Mouse (Mus musculus) embryonic facial prominence, embryonic 14.5 days (tissue): ENCODE measurements around the gene Zc2hc1b. TPM values are rescaled to one million over a fixed set of nuclear protein-coding genes. Genes with fewer than 3 reads are reported as not detected.
A peak's percentile ranks its signal among the peaks of the same experiment; 100 is the strongest.

Experiments used
- ATAC-seq: fragments of 200-750 bp; cut with Nextera tagmentation; 2 replicates; pipeline ENCODE4 v1.8.0; 2017; ENCODE audit warnings: low read depth, moderate number of reproducible peaks, moderate TSS enrichment
- DNase-seq: peaks from one replicate; pipeline ENCODE4 v3.0.0-alpha.2; 2015; ENCODE audit warnings: low spot score
- H3K27ac ChIP-seq: fragments of 300-500 bp; sonication (generic); replicated peaks from 2 replicates; pipeline ENCODE4 v1.5.1; 2014; ENCODE audit warnings: low read depth, mild to moderate bottlenecking, low read length, moderate library complexity
- H3K27me3 ChIP-seq: fragments of 300-500 bp; sonication (generic); replicated peaks from 2 replicates; pipeline ENCODE4 v1.6.1; 2014; ENCODE audit warnings: low read length; ENCODE audit not compliant: control insufficient read depth, insufficient read depth
- H3K36me3 ChIP-seq: fragments of 300-500 bp; sonication (generic); 2 replicates; pipeline ENCODE4 v1.6.1; 2014; ENCODE audit warnings: low read length, mixed read lengths; ENCODE audit not compliant: control insufficient read depth, insufficient read depth
- H3K4me1 ChIP-seq: fragments of 300-500 bp; sonication (generic); 2 replicates; pipeline ENCODE4 v1.6.1; 2014; ENCODE audit warnings: antibody characterized with exemption, low read length; ENCODE audit not compliant: control insufficient read depth, insufficient read depth
- H3K4me2 ChIP-seq: fragments of 300-500 bp; sonication (generic); 2 replicates; pipeline ENCODE4 v1.6.1; 2014; ENCODE audit warnings: low read depth, mild to moderate bottlenecking, low read length, moderate library complexity, mixed read lengths
- H3K4me3 ChIP-seq: fragments of 300-500 bp; sonication (generic); 2 replicates; pipeline ENCODE4 v1.5.1; 2014; ENCODE audit warnings: low read depth, mild to moderate bottlenecking, low read length
- H3K9ac ChIP-seq: fragments of 300-500 bp; sonication (generic); 2 replicates; pipeline ENCODE4 v1.6.1; 2014; ENCODE audit warnings: low read depth, mild to moderate bottlenecking, low read length, moderate library complexity, mixed read lengths
- H3K9me3 ChIP-seq: fragments of 300-500 bp; sonication (generic); 2 replicates; pipeline ENCODE4 v1.6.1; 2016; ENCODE audit warnings: low read length; ENCODE audit not compliant: control insufficient read depth
- WGBS: fragments of 180-500 bp; shearing (Covaris S2); extraction: QIAGEN DNeasy Blood & Tissue Kit; methylation state at CpG from one replicate; pipeline ENCODE4 v1.1.7; 2014; 5-methylcytosine and 5-hydroxymethylcytosine counted together
- polyA plus RNA-seq: library from polyadenylated mRNA; unstranded; fragments of >200 nt; fragmentation: Nextera tagmentation; extraction: Ambion mirVana; gene quantifications from 2 replicates; pipeline ENCODE4 v1.2.1, GENCODE M21; 2014

Gene Zc2hc1b
- polyA plus RNA-seq, 1 experiment from 2014 or later = not detected

DNA sequence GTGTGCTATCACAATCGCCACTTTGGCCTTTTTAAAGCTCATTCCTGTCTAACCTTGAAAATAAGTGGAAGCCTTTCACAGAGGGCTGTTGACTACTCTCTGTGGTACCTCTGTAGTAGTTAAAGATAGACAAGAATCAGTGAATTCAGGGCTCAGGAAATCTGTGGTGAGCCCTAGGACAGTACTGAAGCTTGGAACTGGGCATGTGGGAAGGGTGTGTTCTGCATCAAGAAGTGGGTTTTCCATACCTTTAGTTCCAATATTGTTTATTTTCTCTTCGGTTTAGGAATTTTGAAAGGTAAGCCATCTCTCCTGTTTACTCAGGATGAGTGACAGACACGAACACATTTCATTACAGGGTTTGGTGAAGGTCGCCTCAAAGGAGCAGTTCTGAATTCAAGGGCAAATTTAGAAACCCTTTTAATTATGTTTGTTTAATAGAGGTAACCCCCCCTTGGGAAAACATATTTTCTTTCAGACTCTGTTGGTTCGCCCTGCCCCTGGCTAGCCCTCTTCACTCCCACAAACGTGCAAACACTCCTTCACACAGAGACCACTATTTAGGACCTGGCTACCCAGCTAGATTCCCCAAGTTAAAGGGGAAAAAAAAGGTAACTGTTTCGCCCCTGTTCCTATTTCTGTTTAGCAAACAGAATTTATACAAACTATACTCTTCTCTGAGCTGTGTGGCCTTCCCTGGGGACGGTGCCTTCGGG is 70.8 kb downstream of the Zc2hc1b start:
- H3K27ac ChIP-seq = peak overlapping the region; percentile 70

DNA sequence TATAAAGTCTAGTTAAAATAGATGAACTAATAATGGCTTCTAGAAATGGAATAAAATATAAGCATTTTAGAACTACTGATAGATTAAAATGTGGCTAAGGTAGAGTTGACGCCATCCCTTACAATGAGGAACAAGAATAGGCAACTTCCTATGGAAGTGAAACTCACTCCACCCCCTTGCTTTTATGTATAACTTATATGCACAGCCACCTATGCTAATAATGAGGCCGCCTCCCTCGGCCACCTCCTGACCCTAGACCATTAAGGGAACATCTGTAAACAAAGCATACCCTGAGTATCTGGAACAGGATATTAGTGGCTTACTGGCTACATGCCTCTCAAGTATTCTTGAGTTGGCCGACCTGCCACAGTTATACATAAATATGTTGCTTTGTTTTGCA is 74.0 kb downstream of the Zc2hc1b start:
- Histone ChIP-seq H3K4me1 (peaks cover 2% of the 10 kb centered on the region; the same call in 1 of the 2 replicates), H3K9me3 (no peaks in the 10 kb centered on the region), H3K4me2 (no peak overlapping the region), H3K9ac (no peak overlapping the region), H3K4me3 (no peak overlapping the region), H3K27me3 (no peaks in the 10 kb centered on the region), H3K27ac (no peak overlapping the region), H3K36me3 (no peaks in the 10 kb centered on the region)
- no peak for ATAC-seq
- WGBS = 78% methylated on average over 4 of the region's 4 CpGs
- no peak for DNase-seq

More for the DNA sequence above, 70.8 kb downstream of the Zc2hc1b start:
- DNase-seq (peak; percentile 40), ATAC-seq (peak; percentile 62; the same call in 1 of the 2 replicates)
- Histone ChIP-seq H3K4me2 (no peak overlapping the region), H3K36me3 (peaks cover 11% of the 10 kb centered on the region; the same call in 1 of the 2 replicates), H3K9me3 (no peaks in the 10 kb centered on the region), H3K4me3 (no peak overlapping the region), H3K27me3 (no peaks in the 10 kb centered on the region), H3K9ac (no peak overlapping the region), H3K4me1 (peaks cover 2% of the 10 kb centered on the region; the same call in 1 of the 2 replicates)
- 54% methylated on average over 9 of the region's 9 CpGs for WGBS

DNA sequence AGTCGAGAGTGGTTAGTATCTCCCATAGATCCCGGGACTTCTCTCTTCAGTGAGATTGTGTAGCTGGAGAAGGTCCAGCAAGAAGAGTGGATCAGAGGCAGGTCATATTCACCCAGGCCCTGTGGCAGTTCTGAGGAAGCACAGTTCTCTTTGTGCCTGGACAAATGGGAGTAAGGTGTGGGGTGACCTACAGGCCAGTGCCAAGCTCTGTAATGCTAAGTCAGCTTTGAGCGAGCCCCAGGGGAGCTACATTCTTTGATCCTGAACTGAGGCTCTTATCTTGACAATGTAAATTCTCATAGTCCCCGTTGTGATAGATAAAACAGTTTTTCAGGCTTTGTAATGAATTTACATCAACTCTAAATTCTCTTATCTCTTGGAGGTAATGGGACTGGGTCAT is 75.5 kb downstream of the Zc2hc1b start:
- Histone ChIP-seq H3K9ac (no peak overlapping the region), H3K4me2 (no peak overlapping the region)
- 68% methylated on average over 4 of the region's 4 CpGs for WGBS

DNA sequence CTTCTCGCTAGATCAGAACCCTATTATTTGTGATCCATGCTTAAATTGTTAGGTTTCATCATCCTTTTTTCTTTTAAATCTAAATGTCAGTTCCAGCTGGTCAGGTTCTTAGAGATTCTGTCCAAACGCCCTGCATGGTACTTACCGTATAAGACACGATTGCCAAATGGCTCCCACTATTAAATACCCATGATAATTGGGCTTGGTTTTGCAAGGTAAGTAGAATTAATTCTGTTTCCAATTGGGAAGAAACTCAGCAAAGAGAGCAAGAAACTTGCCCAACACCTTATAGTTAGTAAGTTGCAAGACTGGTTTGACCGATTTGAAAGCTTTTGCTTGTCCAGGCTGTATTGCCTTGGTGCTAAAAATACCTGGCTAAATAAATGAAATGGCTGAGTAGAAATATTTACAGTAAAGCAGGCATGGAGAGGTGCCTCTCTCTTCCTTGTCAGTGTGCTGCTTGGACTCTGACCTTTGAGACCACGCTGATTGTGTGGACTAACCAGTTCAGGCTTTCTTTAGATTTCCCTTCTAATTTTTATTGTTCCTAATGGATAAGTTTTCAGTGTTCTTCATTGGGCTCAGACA is 77.7 kb downstream of the Zc2hc1b start:
- ATAC-seq = no peak
- Histone ChIP-seq H3K4me2 (no peak overlapping the region), H3K9me3 (no peaks in the 10 kb centered on the region), H3K9ac (no peak overlapping the region), H3K4me1 (no peaks in the 10 kb centered on the region), H3K4me3 (no peak overlapping the region), H3K27me3 (no peaks in the 10 kb centered on the region), H3K36me3 (no peaks in the 10 kb centered on the region), H3K27ac (peak overlapping the region; percentile 35; the same call in 1 of the 2 replicates)
- 72% methylated on average over 6 of the region's 6 CpGs for WGBS
- DNase-seq = peak; percentile 80

More for the DNA sequence above, 75.5 kb downstream of the Zc2hc1b start:
- Histone ChIP-seq H3K27me3 (no peaks in the 10 kb centered on the region), H3K4me1 (no peaks in the 10 kb centered on the region; the same call in 1 of the 2 replicates), H3K27ac (no peak overlapping the region), H3K36me3 (no peaks in the 10 kb centered on the region), H3K4me3 (no peak overlapping the region), H3K9me3 (no peaks in the 10 kb centered on the region)
- ATAC-seq = no peak
- no peak for DNase-seq

Other genes starting within 250 kb of the Zc2hc1b start
- gene Stx11, start 213.7 kb downstream of the Zc2hc1b start, polyA plus RNA-seq = 3.8 and 5.4 TPM in 2 replicates
- 39.8 and 42.7 TPM in 2 replicates for gene Sf3b5, start 172.7 kb downstream of the Zc2hc1b start, polyA plus RNA-seq
- gene Plagl1, start 117.5 kb downstream of the Zc2hc1b start, polyA plus RNA-seq = 391 and 411 TPM in 2 replicates
- 72.2 and 77.3 TPM in 2 replicates for gene Ltv1, start 15.1 kb upstream of the Zc2hc1b start, polyA plus RNA-seq